Mouse (Mus musculus) embryonic facial prominence, embryonic 14.5 days (tissue): Measurements from ENCODE around the gene Odc1. TPM values are rescaled to one million over a fixed set of nuclear protein-coding genes. Genes with fewer than 3 reads are reported as not detected.

Experiments
- ATAC-seq: fragments of 200-750 bp; cut with Nextera tagmentation; 2 replicates; pipeline ENCODE4 v1.8.0; 2017; ENCODE audit warnings: low read depth, moderate number of reproducible peaks, moderate TSS enrichment
- DNase-seq: peaks from one replicate; pipeline ENCODE4 v3.0.0-alpha.2; 2015; ENCODE audit warnings: low spot score
- H3K27ac ChIP-seq: fragments of 300-500 bp; sonication (generic); replicated peaks from 2 replicates; pipeline ENCODE4 v1.5.1; 2014; ENCODE audit warnings: low read depth, mild to moderate bottlenecking, low read length, moderate library complexity
- H3K27me3 ChIP-seq: fragments of 300-500 bp; sonication (generic); replicated peaks from 2 replicates; pipeline ENCODE4 v1.6.1; 2014; ENCODE audit warnings: low read length; ENCODE audit not compliant: control insufficient read depth, insufficient read depth
- H3K36me3 ChIP-seq: fragments of 300-500 bp; sonication (generic); 2 replicates; pipeline ENCODE4 v1.6.1; 2014; ENCODE audit warnings: low read length, mixed read lengths; ENCODE audit not compliant: control insufficient read depth, insufficient read depth
- H3K4me1 ChIP-seq: fragments of 300-500 bp; sonication (generic); 2 replicates; pipeline ENCODE4 v1.6.1; 2014; ENCODE audit warnings: antibody characterized with exemption, low read length; ENCODE audit not compliant: control insufficient read depth, insufficient read depth
- H3K4me2 ChIP-seq: fragments of 300-500 bp; sonication (generic); 2 replicates; pipeline ENCODE4 v1.6.1; 2014; ENCODE audit warnings: low read depth, mild to moderate bottlenecking, low read length, moderate library complexity, mixed read lengths
- H3K4me3 ChIP-seq: fragments of 300-500 bp; sonication (generic); 2 replicates; pipeline ENCODE4 v1.5.1; 2014; ENCODE audit warnings: low read depth, mild to moderate bottlenecking, low read length
- H3K9ac ChIP-seq: fragments of 300-500 bp; sonication (generic); 2 replicates; pipeline ENCODE4 v1.6.1; 2014; ENCODE audit warnings: low read depth, mild to moderate bottlenecking, low read length, moderate library complexity, mixed read lengths
- H3K9me3 ChIP-seq: fragments of 300-500 bp; sonication (generic); 2 replicates; pipeline ENCODE4 v1.6.1; 2016; ENCODE audit warnings: low read length; ENCODE audit not compliant: control insufficient read depth
- WGBS: fragments of 180-500 bp; shearing (Covaris S2); extraction: QIAGEN DNeasy Blood & Tissue Kit; methylation state at CpG from one replicate; pipeline ENCODE4 v1.1.7; 2014; 5-methylcytosine and 5-hydroxymethylcytosine counted together
- polyA plus RNA-seq: library from polyadenylated mRNA; unstranded; fragments of >200 nt; fragmentation: Nextera tagmentation; extraction: Ambion mirVana; gene quantifications from 2 replicates; pipeline ENCODE4 v1.2.1, GENCODE M21; 2014

Gene Odc1
- polyA plus RNA-seq, 1 experiment from 2014 or later, result 180 TPM

DNA sequence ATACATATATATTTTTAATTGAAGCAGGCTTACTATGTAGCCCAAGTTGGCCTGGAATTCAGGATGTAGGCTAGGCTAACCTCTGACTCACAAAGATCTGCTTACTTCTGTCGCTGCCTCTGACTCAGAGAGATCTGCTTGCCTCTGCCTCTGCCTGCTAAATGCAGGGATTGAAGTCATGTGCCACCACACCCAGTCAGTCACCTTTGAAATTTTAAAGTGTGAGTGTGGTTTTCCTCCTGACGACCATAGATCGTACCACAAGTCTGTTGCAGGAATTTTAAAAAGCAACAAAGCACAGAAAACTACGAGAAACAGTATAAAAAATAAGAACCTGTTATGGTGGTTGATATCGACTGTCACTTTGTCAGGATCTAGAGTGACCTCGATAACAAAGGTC lies 33.6 kb upstream of the Odc1 start:
- H3K9me3 ChIP-seq, result no peaks in the 10 kb centered on the region
- no peaks in the 10 kb centered on the region for H3K4me1 ChIP-seq
- DNase-seq (no peak), ATAC-seq (no peak)
- no peak overlapping the region for H3K4me2 ChIP-seq
- WGBS, result 92% methylated on average over 6 of the region's 6 CpGs
- H3K36me3 ChIP-seq, result no peaks in the 10 kb centered on the region
- H3K27me3 ChIP-seq, result no peaks in the 10 kb centered on the region
- H3K4me3 ChIP-seq, result no peak overlapping the region
- H3K27ac ChIP-seq, result no peak overlapping the region
- no peak overlapping the region for H3K9ac ChIP-seq

DNA sequence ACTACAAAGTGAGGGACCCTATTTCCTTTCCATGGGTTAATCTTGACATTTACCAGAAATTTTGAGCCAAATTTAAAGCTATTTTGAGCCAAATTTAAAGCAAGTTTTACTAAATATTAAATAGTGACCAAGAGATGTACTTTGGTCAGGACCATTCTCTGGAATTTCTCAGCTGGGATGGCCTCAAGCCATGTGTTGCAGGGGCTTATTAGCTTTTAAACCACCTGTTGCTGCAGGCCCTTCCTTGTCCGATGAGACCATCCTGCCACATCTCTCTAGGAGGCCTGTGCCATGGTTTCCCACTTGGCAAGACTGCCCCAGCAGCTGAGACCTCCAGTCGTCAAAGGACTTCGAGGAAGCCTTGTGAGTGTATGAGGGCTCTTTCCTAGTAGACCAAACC lies 15.4 kb upstream of the Odc1 start:
- ATAC-seq, result no peak
- 74% methylated on average over 3 of the region's 3 CpGs for WGBS

DNA sequence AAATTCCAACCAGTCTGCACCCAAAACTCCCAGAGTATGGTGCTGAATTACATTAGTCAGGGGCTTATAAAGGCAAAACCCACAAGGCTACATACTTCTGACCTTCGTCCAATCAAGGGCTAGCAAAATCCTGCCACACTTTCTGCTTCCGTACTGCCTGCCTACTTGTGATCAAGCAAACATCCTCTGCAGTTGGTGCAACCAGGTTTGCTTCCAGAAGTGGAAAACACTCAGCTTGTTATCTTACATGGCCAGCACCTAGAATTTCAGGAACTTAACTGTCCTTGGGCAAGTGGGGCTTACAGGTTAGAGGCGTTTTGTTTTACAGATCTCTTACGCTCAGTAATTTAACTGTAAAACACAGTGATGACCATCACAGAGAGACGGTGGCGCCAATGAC lies 14.9 kb upstream of the Odc1 start:
- DNase-seq, result no peak
- no peak overlapping the region for H3K9ac ChIP-seq
- 77% methylated on average over 6 of the region's 6 CpGs for WGBS
- no peaks in the 10 kb centered on the region for H3K27me3 ChIP-seq
- no peaks in the 10 kb centered on the region for H3K4me1 ChIP-seq
- H3K4me2 ChIP-seq, result no peak overlapping the region
- H3K27ac ChIP-seq, result no peak overlapping the region
- no peak overlapping the region for H3K4me3 ChIP-seq
- H3K9me3 ChIP-seq, result no peaks in the 10 kb centered on the region
- no peak for ATAC-seq
- H3K36me3 ChIP-seq, result no peaks in the 10 kb centered on the region

More for the DNA sequence above, 15.4 kb upstream of the Odc1 start:
- Histone ChIP-seq H3K4me3 (no peak overlapping the region), H3K36me3 (no peaks in the 10 kb centered on the region), H3K4me1 (no peaks in the 10 kb centered on the region), H3K9me3 (no peaks in the 10 kb centered on the region), H3K27me3 (no peaks in the 10 kb centered on the region), H3K27ac (no peak overlapping the region), H3K9ac (no peak overlapping the region), H3K4me2 (no peak overlapping the region)
- DNase-seq, result no peak

DNA sequence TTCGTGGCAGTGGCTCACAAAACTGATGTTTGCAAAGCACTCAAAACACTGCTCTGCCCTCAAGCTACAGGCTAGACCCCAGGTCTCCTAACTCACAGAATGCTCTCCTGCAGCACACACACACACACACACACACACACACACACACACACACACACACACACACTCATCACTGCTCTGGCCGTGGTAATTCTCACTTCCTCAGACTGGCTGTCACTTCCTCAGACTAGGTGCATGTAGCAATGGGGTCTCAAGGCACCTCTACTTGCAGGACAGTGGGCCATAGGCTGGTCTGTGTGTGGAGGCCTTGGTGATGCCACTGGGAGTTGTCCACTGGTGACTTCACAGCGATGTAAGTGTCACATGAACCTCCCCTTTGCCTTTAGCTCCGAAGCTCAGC lies 13.8 kb upstream of the Odc1 start:
- Histone ChIP-seq H3K4me3 (no peak overlapping the region), H3K27me3 (no peaks in the 10 kb centered on the region), H3K9ac (no peak overlapping the region), H3K27ac (no peak overlapping the region), H3K4me2 (no peak overlapping the region), H3K4me1 (no peaks in the 10 kb centered on the region), H3K36me3 (no peaks in the 10 kb centered on the region), H3K9me3 (no peaks in the 10 kb centered on the region)
- ATAC-seq, result no peak
- WGBS, result 63% methylated on average over 4 of the region's 4 CpGs
- no peak for DNase-seq

DNA sequence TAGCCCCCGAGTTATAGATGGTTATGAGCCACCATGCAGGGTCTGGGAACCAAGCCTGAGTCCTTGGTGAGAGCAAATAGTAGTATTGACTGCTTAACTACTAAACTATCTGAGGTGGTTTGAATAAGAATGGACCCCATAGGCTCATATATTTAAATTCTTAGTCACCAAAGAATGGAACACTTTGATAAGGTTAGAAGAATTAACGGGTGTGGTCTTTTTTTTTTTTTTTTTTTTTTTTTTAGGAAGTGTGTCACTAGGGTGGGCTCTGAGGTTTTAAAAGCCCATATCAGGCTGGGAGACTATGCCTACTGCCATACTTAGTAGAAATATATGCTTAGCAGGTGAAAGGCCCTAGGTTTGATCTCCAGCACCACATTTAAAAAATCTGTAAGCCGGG lies 8.4 kb upstream of the Odc1 start:
- no peak overlapping the region for H3K4me2 ChIP-seq

DNA sequence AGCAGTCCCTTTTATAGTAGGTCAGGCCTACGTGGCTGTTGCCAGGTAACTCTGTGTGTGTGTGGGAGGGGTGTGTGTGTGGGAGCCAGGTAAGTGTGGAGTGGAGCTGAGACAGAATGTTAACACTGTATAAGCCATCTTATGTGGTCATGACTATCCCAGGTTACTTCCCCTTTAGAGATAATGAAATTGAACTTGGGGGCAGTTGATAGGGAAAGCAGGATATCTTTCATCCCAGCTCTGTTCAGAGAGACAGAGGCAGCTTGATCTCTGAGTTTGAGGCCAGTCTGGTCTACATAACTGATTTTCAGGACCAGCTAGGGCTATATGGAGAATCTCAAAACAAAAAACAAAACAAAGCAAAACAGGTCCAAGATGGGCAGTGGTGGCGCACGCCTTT lies 7.4 kb upstream of the Odc1 start:
- WGBS, result 85% methylated on average over 3 of the region's 3 CpGs
- no peaks in the 10 kb centered on the region for H3K36me3 ChIP-seq
- H3K9ac ChIP-seq, result no peak overlapping the region
- no peaks in the 10 kb centered on the region for H3K4me1 ChIP-seq
- no peaks in the 10 kb centered on the region for H3K27me3 ChIP-seq
- H3K4me3 ChIP-seq, result no peak overlapping the region
- DNase-seq (no peak), ATAC-seq (no peak)
- no peak overlapping the region for H3K27ac ChIP-seq
- no peak overlapping the region for H3K4me2 ChIP-seq
- H3K9me3 ChIP-seq, result no peaks in the 10 kb centered on the region

More for the DNA sequence above, 8.4 kb upstream of the Odc1 start:
- Histone ChIP-seq H3K9me3 (no peaks in the 10 kb centered on the region), H3K36me3 (no peaks in the 10 kb centered on the region), H3K4me3 (no peak overlapping the region), H3K27ac (no peak overlapping the region), H3K4me1 (no peaks in the 10 kb centered on the region), H3K9ac (no peak overlapping the region), H3K27me3 (no peaks in the 10 kb centered on the region)
- ATAC-seq (no peak), DNase-seq (no peak)
- WGBS, result 87% methylated on average over 3 of the region's 3 CpGs

DNA sequence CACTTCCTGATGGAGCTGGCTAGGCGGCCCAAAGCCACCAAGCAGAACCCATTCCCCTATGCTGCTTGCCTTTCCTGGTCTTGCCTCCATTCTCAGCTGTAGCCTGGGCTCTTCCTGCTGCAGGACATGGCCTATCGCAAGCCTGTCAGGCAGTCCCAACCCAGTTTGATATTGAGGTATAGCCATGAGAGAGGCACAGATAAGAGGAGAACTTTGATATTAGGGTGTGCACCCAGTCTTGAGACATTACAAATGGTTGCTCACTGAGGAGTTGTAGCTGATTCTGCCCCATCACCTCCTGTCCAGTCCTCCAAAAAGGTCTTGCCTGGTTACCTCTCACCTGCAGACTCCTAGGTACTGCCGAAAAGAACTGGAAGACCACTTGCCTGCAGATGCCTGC lies 6.5 kb upstream of the Odc1 start:
- H3K36me3 ChIP-seq, result no peaks in the 10 kb centered on the region
- H3K27me3 ChIP-seq, result no peaks in the 10 kb centered on the region
- H3K9ac ChIP-seq, result no peak overlapping the region
- no peak overlapping the region for H3K4me3 ChIP-seq
- no peak overlapping the region for H3K27ac ChIP-seq
- no peaks in the 10 kb centered on the region for H3K9me3 ChIP-seq
- H3K4me1 ChIP-seq, result no peaks in the 10 kb centered on the region
- ATAC-seq, result no peak
- no peak for DNase-seq
- no peak overlapping the region for H3K4me2 ChIP-seq
- 81% methylated on average over 3 of the region's 3 CpGs for WGBS

DNA sequence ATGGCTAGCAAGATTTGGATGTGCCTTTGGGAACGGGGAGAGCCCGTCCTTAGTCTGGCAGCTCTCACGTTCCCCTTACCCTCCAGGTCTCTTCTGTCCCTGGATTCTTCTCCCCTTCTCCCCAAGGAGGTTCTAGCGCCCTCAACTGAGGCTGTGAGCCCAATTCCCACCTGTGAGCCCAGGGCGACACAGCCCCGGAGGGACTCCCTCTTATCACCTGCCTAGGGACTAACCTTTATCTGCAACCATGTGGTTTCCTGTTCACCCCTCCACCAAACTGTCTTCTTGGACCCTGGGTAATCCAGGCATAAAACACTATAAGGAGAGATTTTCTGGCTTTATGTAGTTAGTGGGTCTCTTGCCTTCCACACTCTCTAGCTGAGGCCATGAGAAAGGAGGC lies 5.6 kb upstream of the Odc1 start:
- ATAC-seq, result no peak
- no peak overlapping the region for H3K4me3 ChIP-seq
- H3K9ac ChIP-seq, result no peak overlapping the region
- 67% methylated on average over 6 of the region's 6 CpGs for WGBS
- DNase-seq, result no peak
- no peaks in the 10 kb centered on the region for H3K27me3 ChIP-seq
- H3K4me1 ChIP-seq, result peaks cover 4% of the 10 kb centered on the region; the same call in 1 of the 2 replicates
- no peaks in the 10 kb centered on the region for H3K36me3 ChIP-seq
- H3K4me2 ChIP-seq, result no peak overlapping the region
- H3K9me3 ChIP-seq, result no peaks in the 10 kb centered on the region
- no peak overlapping the region for H3K27ac ChIP-seq

DNA sequence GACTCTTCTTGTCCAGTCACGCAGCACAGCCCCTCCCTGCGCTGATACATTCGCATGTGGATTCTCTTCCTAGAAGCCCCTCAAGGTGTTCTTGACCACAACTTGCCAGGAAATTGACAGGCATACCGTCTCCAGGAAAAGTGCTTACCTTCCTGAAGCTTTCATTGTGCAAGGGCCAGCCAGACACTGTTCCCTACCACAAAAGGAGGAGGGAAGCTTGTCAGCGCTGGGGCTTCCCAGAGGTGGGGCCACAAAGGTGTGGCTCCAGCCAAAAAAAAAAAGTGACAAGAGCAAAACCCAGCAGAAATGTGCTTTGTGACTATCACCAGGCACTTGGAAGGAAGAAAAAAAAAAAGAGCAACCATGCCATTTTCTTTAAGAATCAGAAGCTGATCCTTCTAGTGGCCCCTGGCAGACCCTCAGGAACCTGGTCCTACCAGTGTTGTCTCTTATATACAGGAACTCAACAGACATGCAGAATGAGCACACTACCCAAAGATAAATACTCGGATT lies 4.5 kb upstream of the Odc1 start:
- Histone ChIP-seq H3K9me3 (no peaks in the 10 kb centered on the region), H3K27me3 (no peaks in the 10 kb centered on the region), H3K9ac (no peak overlapping the region), H3K36me3 (no peaks in the 10 kb centered on the region), H3K4me2 (no peak overlapping the region), H3K27ac (no peak overlapping the region), H3K4me3 (no peak overlapping the region), H3K4me1 (peaks cover 5% of the 10 kb centered on the region; the same call in 1 of the 2 replicates)
- WGBS, result 74% methylated on average over 6 of the region's 6 CpGs
- DNase-seq (no peak), ATAC-seq (no peak)
